Mouse (Mus musculus) right cerebral cortex, postnatal 25 days (tissue): ENCODE measurements at regions not wholly inside any gene's neighbourhood (a gene's known extent, or its start where the extent isn't known, plus 50 kb on each side); places are given as distances from the start of the nearest gene placed in this dataset.

Experiments used
- DNase-seq: peaks from one replicate; pipeline ENCODE4 v3.0.0; 2022

DNA sequence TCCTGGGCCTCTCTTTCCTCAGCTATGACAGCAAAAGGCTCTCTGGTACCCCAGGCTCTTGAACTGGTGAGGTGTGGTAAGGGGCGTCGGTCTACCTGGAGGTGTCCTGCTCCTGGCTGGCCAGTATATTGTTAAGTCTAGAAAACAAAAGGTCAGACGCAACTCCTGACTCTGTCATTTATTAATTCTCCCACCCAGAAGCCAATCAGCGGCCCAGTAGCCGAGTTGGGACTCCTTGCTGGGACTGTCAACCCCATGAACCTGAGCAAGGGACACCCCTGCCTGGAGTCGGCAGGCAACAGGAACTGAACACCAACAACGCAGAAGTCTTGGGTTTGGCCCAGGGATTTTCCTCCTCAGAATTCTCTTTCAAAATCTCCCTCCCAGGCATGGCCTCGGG, 71.1 kb upstream of the Tle3 start:
- DNase-seq: no peak

DNA sequence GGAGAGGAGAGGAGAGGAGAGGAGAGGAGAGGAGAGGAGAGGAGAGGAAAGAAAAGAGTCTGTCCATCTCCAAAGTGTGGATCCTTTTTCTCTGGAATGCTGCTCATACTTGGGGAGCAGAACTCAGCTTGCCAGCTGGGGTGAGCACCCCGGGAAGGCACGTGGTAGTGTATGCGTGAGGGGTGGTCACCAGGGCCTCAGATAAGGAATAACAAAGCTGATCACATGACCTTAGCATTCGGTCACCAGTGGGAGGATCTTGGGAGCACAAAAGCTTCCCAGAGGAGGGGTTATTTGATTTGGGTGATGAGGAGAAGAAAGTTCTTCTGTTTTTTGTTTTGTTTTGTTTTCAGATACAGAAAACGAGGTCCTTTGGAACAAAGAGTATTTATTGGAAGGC, 69.4 kb upstream of the Tle3 start:
- no peak for DNase-seq

- DNase-seq: no peak
These were observed 65.9 kb upstream of the Tle3 start for GRCm38 (mm10) chr9:61306306-61306705.

DNA sequence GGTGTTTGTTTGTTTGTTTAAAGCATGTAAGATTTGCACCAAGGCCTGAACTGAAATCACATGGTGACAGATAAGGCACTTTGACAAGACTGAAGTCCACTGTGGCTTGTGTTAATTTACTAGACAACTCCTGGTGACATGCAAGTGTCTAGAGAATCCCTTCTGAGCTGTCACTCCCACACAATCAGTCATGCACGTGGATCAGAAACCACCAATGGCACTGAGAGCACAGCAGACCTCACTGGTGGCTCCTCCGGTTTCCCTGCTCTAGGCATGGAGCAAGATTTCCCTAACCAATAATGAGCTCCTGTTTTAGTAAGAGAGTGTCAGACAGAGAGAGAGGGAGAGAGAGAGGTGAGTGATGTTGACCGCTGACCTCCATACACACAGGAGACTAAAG, 63.1 kb upstream of the Tle3 start:
- no peak for DNase-seq

DNA sequence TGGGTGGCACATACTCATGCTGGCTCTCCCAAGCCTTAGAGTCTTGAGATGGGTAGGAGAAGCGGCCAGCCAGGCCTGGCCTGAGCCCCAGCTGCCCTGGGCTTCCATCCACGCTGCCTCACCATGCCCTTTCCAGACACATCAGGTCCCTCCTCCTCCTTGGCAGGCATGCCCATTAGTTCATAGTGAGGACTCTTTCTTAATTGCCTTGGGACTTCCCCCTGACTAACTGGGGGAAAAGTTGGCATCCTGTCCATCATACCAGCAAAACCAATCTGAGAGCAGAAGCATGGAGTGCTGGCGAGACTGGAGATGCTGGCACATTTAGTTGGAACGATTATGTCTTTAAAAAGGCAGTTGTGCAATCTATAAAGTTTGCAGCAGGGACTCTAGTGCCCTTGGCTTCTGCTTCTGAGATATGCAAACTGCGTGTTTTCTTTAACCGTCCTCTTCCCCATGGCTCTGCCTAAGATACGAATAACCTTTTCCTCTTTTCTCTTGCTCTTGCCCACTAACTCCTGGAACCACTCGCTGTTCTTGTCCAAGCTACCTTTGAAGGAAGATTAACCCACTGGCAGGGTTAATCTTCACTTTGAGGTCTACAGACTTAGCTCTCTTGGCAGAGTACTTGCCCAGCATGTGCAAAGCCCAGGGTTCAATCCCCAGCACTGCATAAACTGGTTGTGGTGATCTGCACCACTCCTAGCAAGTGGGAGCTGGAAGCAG, 62.2 kb upstream of the Tle3 start:
- DNase-seq: peak; percentile 22

DNA sequence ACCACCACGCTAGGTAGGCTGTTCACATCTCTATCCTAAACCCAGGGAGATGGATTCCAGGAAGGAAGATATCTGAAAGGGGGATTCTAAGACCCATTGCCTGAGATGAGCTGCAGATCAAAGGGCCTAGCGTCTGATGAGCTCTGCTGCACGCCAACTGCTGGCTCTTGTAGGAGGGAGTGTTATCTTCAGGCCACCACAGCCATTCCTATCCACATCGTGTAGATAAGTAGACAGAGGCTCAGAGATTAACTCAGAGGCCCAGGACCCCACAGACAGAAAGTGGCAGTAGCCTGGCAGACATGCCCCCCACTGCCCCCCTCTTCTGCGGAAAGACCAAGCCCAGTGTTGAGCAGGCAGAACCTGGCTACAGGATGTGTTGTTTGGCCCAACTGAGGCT, 61.6 kb upstream of the Tle3 start:
- no peak for DNase-seq

DNA sequence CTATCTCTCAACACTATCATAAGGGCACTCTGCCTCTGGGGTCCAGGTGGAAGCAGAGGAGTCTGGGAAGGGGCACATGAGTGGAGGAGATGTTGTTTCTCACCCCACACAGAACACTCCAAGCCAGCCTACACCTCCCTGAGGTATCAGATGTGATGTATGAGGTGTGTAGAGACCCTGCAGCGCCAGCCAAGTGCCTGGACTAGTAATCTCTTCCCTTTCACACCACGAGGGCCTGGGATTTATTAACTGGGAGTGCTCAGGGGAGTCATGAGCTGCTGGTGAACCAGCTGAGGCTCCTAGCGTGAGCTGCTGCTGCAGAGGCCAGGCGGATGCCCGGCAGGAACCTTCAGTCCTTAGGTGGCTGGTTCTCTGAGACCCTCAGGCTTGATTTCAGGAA, 60.6 kb upstream of the Tle3 start:
- no peak for DNase-seq

DNA sequence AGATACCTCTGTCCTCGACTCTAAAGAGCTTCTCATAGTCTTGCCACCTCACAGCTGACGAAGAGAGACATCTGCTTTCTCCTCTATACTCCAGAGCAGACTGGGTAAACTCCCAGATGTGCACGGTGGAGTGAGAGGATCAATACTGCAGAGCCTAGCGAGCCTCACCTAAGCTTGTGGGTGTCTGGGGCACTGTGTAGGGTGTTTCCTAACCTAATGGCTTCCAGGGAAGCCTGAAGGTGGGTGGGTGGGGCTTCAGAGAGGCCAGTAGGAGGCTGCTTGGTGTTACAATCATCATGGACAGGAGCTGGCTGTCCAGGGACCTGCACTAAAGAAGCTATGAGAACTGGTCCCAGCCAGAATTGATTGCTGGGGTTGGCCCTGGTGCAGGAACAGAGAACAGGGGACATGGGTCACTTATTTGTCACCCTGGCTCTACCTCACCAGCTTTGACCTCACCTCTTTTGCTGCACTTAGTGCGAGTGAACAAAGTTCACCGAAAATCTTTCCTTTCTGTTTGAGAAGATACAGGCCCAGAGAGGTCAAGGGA, 57.5 kb upstream of the Tle3 start:
- no peak for DNase-seq

DNA sequence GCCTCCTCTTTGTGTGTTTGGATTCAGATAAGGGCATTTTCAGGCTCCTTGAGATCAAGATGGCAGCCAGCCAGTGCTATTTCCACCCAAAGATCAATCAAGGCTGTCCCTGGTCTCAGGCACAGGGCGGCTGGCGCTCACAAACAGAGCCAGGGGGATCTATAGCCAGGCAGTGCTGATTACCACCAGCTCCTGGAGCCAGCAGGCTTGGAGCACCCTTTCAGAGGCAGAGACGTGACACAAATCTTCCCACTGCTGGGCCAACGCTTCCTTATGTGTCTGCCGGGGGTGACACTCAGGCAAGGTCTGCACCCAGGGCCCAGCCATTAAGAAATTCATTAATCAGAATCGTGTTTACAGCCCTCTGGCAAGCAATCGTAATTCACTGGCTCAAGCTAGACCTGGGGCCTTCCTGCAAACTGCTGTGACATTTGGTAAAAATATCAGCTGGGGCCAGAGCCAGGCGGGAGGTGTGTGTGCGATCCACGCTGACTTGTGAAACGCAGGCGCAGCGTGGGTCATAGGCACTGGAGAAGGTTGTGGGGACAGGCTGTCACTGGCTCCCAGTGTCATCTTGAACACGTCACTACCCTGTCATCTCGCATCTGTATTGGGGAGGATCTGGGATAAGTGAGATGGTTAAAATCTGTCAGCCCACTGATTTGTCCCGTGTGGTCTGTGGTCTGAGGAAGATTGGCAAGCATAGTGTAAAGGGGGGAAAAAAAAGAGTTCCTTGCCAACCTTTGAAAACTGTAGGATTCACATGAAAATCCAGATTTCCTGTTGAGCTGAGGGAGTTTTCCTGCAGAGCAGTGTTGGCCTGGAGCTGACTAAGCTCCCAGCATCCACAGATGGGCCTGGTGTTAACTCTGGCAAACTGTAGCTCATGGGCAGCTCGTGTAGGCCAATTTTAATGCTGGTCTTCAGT, 56.5 kb upstream of the Tle3 start:
- DNase-seq: no peak

DNA sequence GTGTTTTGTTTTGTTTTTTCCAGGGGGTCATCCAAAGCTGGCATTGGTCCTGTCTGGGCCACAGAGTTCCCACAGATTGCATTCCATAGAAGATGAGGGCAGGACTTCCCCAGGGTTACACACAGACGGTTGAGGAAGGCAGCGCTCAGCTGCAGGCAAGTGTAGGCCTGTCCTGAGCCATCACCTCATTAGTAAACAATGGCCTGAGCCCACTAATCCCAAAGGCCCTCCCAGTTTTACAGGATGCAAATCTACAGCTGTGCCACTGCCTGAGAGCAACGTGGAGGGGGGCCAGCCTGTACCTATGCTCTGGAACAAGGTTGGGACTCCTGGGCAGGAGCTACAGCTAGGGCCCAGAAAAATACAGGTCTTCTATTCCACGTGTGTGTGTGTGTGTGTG, 55.7 kb upstream of the Tle3 start:
- no peak for DNase-seq

- DNase-seq: no peak
These were observed 52.4 kb upstream of the Tle3 start for GRCm38 (mm10) chr9:61319721-61320120.

DNA sequence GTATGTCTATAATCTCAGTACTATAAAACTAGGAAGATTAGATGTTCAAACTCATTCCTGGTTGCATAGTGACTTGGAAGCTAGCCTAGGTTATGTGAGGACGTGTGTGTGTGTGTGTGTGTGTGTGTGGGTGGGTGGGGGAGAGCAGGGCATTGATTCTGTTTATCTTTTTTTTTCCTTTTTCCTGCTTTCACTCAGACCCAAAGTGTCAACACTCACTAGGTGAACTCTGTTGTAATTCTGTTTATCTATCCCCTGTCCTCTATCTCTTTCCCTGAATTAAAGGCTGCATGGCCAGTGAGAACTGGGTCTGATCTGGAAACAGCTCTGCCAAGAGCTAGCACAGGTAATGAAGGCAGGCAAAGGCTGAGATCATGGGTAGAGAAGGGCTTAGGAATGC, 50.9 kb upstream of the Tle3 start:
- DNase-seq: no peak

- no peak for DNase-seq
These were observed 50.3 kb upstream of the Tle3 start for GRCm38 (mm10) chr9:61321825-61322224.

DNA sequence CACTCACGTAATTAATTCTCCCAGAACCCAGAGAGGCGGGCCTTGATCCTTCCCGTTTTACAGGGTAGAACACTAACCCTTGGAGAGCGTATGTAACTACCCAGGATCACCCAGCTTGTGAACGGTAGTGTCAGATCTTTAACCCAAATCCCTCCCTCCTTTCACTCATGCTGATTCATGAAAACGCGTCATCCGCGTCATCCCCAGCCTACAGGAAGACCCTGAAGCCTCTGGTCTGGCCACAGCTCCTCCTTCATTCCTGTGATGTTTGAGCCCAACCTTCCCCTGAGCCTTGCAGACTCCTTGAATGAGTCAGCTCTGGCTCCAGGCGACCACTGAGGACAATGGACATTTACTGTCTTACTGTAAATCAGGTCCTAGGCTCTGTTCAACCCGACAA, 49.8 kb upstream of the Tle3 start:
- DNase-seq: no peak
